Mouse (Mus musculus): Measurements from ENCODE around the gene Yjefn3.

GRCm38 (mm10) chr8:69864180-69864579 is 38.3 kb downstream of the Yjefn3 start:
- TF ChIP-seq CTCF (IDR thresholded peaks at IDR 0.05; ENCODE audit: borderline replicate concordance, insufficient read depth, low read length) (no peak), POLR2A (IDR thresholded peaks at IDR 0.05; ENCODE audit: low read depth, low read length) (no peak)
